8 mouse cellular contexts compared by ENCODE assay signal in genomic region chr14:122107481-122108214, GRCm38 (mm10). TPM values are rescaled to one million over a fixed set of nuclear protein-coding genes. Genes with fewer than 3 reads are reported as not detected.
A peak's percentile ranks its signal among the peaks of the same experiment; 100 is the strongest.
DNase-seq lines count a peak whose midpoint lies in the region; ATAC-seq and TF ChIP-seq lines count a peak whose summit lies in the region.

No protein-coding gene starts in this region.

- peak; percentile 11 to 19 for DNase-seq in gastrocnemius, adult 8-10 months (ENCODE audit: low spot score in 2 of 2)
- DNase-seq in gastrocnemius, postnatal 10 days = no peak
- DNase-seq in MN1 (ENCODE audit: low spot score) = peak; percentile 32

- WGBS in forebrain, embryonic 12.5 days = 6% methylated on average over 42 of the region's 44 CpGs
- 3% methylated on average over 44 of the region's 44 CpGs for WGBS in intestine, embryonic 16.5 days
- 3% methylated on average over 44 of the region's 44 CpGs for WGBS in liver, embryonic 16.5 days (ENCODE audit: insufficient replicate concordance)
- WGBS in small intestine, adult 2 months = 2% methylated on average over 44 of the region's 44 CpGs

- ATAC-seq in forebrain, embryonic 12.5 days (ENCODE audit: low FRiP score) = peak; percentile 31; the same call in 1 of the 2 replicates
- peak; percentile 46 for ATAC-seq in intestine, embryonic 16.5 days
- peak; percentile 17 for ATAC-seq in liver, embryonic 16.5 days (ENCODE audit: low read depth)
- no peak for ATAC-seq in activated CD4-positive, CD25-positive, alpha-beta regulatory T cell, adult 4 months

- H3K9ac ChIP-seq in forebrain, embryonic 12.5 days = peak overlapping the region; percentile 90
- H3K9ac ChIP-seq in intestine, embryonic 16.5 days (ENCODE audit: low read depth, low read length) = peak overlapping the region; percentile 100
- H3K9ac ChIP-seq in liver, embryonic 16.5 days (ENCODE audit: low read depth, low read length) = peak overlapping the region; percentile 100

- H3K27me3 ChIP-seq in forebrain, embryonic 12.5 days = no peaks in the 10 kb centered on the region
- no peaks in the 10 kb centered on the region for H3K27me3 ChIP-seq in intestine, embryonic 16.5 days (replicated peaks; ENCODE audit: control insufficient read depth, insufficient read depth, low read length)
- H3K27me3 ChIP-seq in liver, embryonic 16.5 days (ENCODE audit: control insufficient read depth, insufficient read depth, low read depth, low read length) = no peaks in the 10 kb centered on the region
- H3K27me3 ChIP-seq in small intestine, adult 2 months (ENCODE audit: control insufficient read depth, insufficient read depth, low read length) = no peaks in the 10 kb centered on the region

- TF ChIP-seq POLR2A in small intestine, adult 2 months (IDR thresholded peaks at IDR 0.05; ENCODE audit: low read depth, low read length) = peak; percentile 57

- H3K4me2 ChIP-seq in forebrain, embryonic 12.5 days = peak overlapping the region; percentile 76
- H3K4me2 ChIP-seq in intestine, embryonic 16.5 days (ENCODE audit: low read depth, low read length) = peak overlapping the region; percentile 60
- H3K4me2 ChIP-seq in liver, embryonic 16.5 days (ENCODE audit: low read depth, low read length) = peak overlapping the region; percentile 98

- TF ChIP-seq CTCF in small intestine, adult 2 months (IDR thresholded peaks at IDR 0.05; ENCODE audit: extremely low read depth, insufficient read length, insufficient replicate concordance, low read depth, low read length) = peak; percentile 19; the same call in 1 of the 2 replicates

- peak overlapping the region; percentile 98 for H3K4me3 ChIP-seq in forebrain, embryonic 12.5 days (replicated peaks)
- peak overlapping the region; percentile 99 for H3K4me3 ChIP-seq in intestine, embryonic 16.5 days (ENCODE audit: low read length)
- H3K4me3 ChIP-seq in liver, embryonic 16.5 days (ENCODE audit: low read depth, low read length) = peak overlapping the region; percentile 100
- H3K4me3 ChIP-seq in small intestine, adult 2 months (ENCODE audit: low read depth, low read length) = peak overlapping the region; percentile 86

- peak overlapping the region; percentile 94 for H3K27ac ChIP-seq in forebrain, embryonic 12.5 days
- H3K27ac ChIP-seq in intestine, embryonic 16.5 days (ENCODE audit: low read length) = peak overlapping the region; percentile 100
- H3K27ac ChIP-seq in liver, embryonic 16.5 days (ENCODE audit: low read length) = peak overlapping the region; percentile 95
- H3K27ac ChIP-seq in small intestine, adult 2 months (ENCODE audit: insufficient read depth, low read depth, low read length) = peak overlapping the region; percentile 97

- no peaks in the 10 kb centered on the region; the same call in 1 of the 2 replicates for H3K36me3 ChIP-seq in forebrain, embryonic 12.5 days (replicated peaks)
- H3K36me3 ChIP-seq in intestine, embryonic 16.5 days (ENCODE audit: control insufficient read depth, insufficient read depth, low read length) = no peaks in the 10 kb centered on the region
- H3K36me3 ChIP-seq in liver, embryonic 16.5 days (ENCODE audit: control insufficient read depth, insufficient read depth) = peaks cover 2% of the 10 kb centered on the region; the same call in 1 of the 2 replicates
- peaks cover 8% of the 10 kb centered on the region for H3K36me3 ChIP-seq in small intestine, adult 2 months (ENCODE audit: control insufficient read depth, insufficient read depth, low read length)

- peaks cover 36% of the 10 kb centered on the region for H3K4me1 ChIP-seq in forebrain, embryonic 12.5 days
- peaks cover 21% of the 10 kb centered on the region for H3K4me1 ChIP-seq in intestine, embryonic 16.5 days (ENCODE audit: control insufficient read depth, insufficient read depth, low read length)
- peaks cover 29% of the 10 kb centered on the region for H3K4me1 ChIP-seq in liver, embryonic 16.5 days (ENCODE audit: control insufficient read depth, low read depth, low read length)
- H3K4me1 ChIP-seq in small intestine, adult 2 months (ENCODE audit: control insufficient read depth, insufficient read depth, insufficient read length, low read length) = peaks cover 10% of the 10 kb centered on the region; the same call in 1 of the 2 replicates

- no peaks in the 10 kb centered on the region for H3K9me3 ChIP-seq in forebrain, embryonic 12.5 days
- no peaks in the 10 kb centered on the region for H3K9me3 ChIP-seq in intestine, embryonic 16.5 days (ENCODE audit: control insufficient read depth, low read length)
- no peaks in the 10 kb centered on the region for H3K9me3 ChIP-seq in liver, embryonic 16.5 days (replicated peaks; ENCODE audit: control insufficient read depth, low read length)

RNA-seq across cellular contexts. Expression of gene Tm9sf2, which starts 0.8 kb away (rescaled TPM):
- 10 to 100 TPM; 65.0 to 68.9 (median 65.6) TPM for total RNA-seq in gastrocnemius, adult 8-10 months (2022)
- total RNA-seq in gastrocnemius, postnatal 10 days (2021) = 10 to 100 TPM; 72.4 to 75.1 TPM
- 118 and 120 TPM in 2 replicates for polyA plus RNA-seq in forebrain, embryonic 12.5 days (2016; fragmentation: Nextera tagmentation; extraction: Ambion mirVana)
- 293 and 308 TPM in 2 replicates for polyA plus RNA-seq in intestine, embryonic 16.5 days (2015; fragmentation: Nextera tagmentation; extraction: Ambion mirVana)
- polyA plus RNA-seq in liver, embryonic 16.5 days (2015; fragmentation: Nextera tagmentation; extraction: Ambion mirVana) = 78.0 and 78.3 TPM in 2 replicates
- polyA plus RNA-seq in small intestine, adult 2 months (2012; rRNA removed) = 565 and 678 TPM in 2 replicates
- 10 to 100 TPM; 62.7 to 83.6 TPM for polyA plus RNA-seq in activated CD4-positive, CD25-positive, alpha-beta regulatory T cell, adult 4 months (2017; shearing (Covaris generic))
